Mouse (Mus musculus) forebrain, postnatal 0 days (tissue): Measurements from ENCODE around the gene Tipin. TPM values are rescaled to one million over a fixed set of nuclear protein-coding genes. Genes with fewer than 3 reads are reported as not detected.

Experiments used
- ATAC-seq: fragments of 200-750 bp; cut with Nextera tagmentation; 2 replicates; pipeline ENCODE4 v1.8.0; 2017; ENCODE audit warnings: mild to moderate bottlenecking, moderate library complexity
- DNase-seq: peaks from one replicate; pipeline ENCODE4 v3.0.0-alpha.2; 2015
- H3K27ac ChIP-seq: fragments of 300-500 bp; sonication (generic); 2 replicates; pipeline ENCODE4 v1.5.1; 2014; ENCODE audit warnings: low read depth, mild to moderate bottlenecking, antibody characterized with exemption, low read length, moderate library complexity, mixed read lengths
- H3K27me3 ChIP-seq: fragments of 300-500 bp; sonication (generic); 2 replicates; pipeline ENCODE4 v1.6.1; 2014; ENCODE audit warnings: mild to moderate bottlenecking, low read length, mixed read lengths; ENCODE audit not compliant: insufficient read depth
- H3K36me3 ChIP-seq: fragments of 300-500 bp; sonication (generic); 2 replicates; pipeline ENCODE4 v1.6.1; 2014; ENCODE audit warnings: mild to moderate bottlenecking, moderate library complexity; ENCODE audit not compliant: insufficient read depth
- H3K4me1 ChIP-seq: fragments of 300-500 bp; sonication (generic); 2 replicates; pipeline ENCODE4 v1.6.1; 2014; ENCODE audit warnings: antibody characterized with exemption; ENCODE audit not compliant: insufficient read depth
- H3K4me2 ChIP-seq: fragments of 300-500 bp; sonication (generic); 2 replicates; pipeline ENCODE4 v1.6.1; 2014; ENCODE audit warnings: low read depth, mild to moderate bottlenecking, moderate library complexity
- H3K4me3 ChIP-seq: fragments of 300-500 bp; sonication (generic); 2 replicates; pipeline ENCODE4 v1.5.1; 2014; ENCODE audit warnings: low read depth, low read length, mixed read lengths
- H3K9ac ChIP-seq: fragments of 300-500 bp; sonication (generic); 2 replicates; pipeline ENCODE4 v1.6.1; 2014; ENCODE audit warnings: mild to moderate bottlenecking
- H3K9me3 ChIP-seq: fragments of 300-500 bp; sonication (generic); 2 replicates; pipeline ENCODE4 v1.6.1; 2016; ENCODE audit warnings: low read length
- CTCF ChIP-seq: sonication (generic); IDR thresholded peaks from 2 replicates; pipeline ENCODE4 v1.5.1; 2016; ENCODE audit warnings: antibody characterized with exemption, control low read depth, low read depth
- WGBS: fragments of 180-500 bp; shearing (Covaris S2); extraction: QIAGEN DNeasy Blood & Tissue Kit; methylation state at CpG from one replicate; pipeline ENCODE4 v1.1.7; 2014; 5-methylcytosine and 5-hydroxymethylcytosine counted together
- polyA plus RNA-seq: library from polyadenylated mRNA; unstranded; fragments of >200 nt; fragmentation: Nextera tagmentation; extraction: Ambion mirVana; gene quantifications from 2 replicates; pipeline ENCODE4 v1.2.1, GENCODE M21; 2015
- total RNA-seq: library from RNA; depleted of rRNA; stranded (reverse); fragments of >200 nt; gene quantifications from 2 replicates; pipeline ENCODE4 v1.2.3, GENCODE M21; 2014; rRNA removed

Tipin gene
- total and polyA plus RNA-seq, 2 experiments from 2014 or later, result 85.9 to 88.0 TPM

- H3K4me1 ChIP-seq, result no peaks in the 10 kb centered on the region
- 92% methylated on average over 2 of the region's 2 CpGs for WGBS
- no peaks in the 10 kb centered on the region for H3K36me3 ChIP-seq
- ATAC-seq, result no peak
- H3K9ac ChIP-seq, result no peak overlapping the region
- H3K4me3 ChIP-seq, result no peak overlapping the region
- H3K27ac ChIP-seq, result no peak overlapping the region
- H3K27me3 ChIP-seq, result no peaks in the 10 kb centered on the region
- H3K4me2 ChIP-seq, result no peak overlapping the region
- TF ChIP-seq CTCF, result no peak
- no peaks in the 10 kb centered on the region for H3K9me3 ChIP-seq
- DNase-seq, result no peak
Measured at GRCm38 (mm10) chr9:64343656-64344055, 62.3 kb downstream of the Tipin start.

DNA sequence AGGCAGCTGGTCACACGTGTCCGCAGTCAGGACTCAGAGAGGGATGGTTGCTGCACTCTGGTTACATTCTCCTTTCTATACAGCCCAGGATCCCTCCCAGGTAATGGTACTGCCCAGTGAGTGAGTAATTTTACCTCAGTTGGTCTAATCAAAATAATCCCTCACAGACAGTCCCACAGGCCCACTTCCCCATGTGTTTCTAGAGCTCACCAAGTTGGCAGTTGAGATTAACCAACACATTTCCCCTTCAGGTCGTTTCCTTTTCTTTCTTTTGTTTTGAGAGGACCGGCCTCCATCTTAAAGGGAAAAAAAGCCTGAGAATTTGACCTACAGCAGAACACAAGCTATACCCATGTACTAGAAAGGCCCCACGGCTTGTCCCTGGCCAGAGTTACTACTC lies 64.5 kb downstream of the Tipin start:
- H3K36me3 ChIP-seq, result no peaks in the 10 kb centered on the region
- WGBS, result 64% methylated on average over 5 of the region's 5 CpGs
- DNase-seq, result no peak
- H3K9me3 ChIP-seq, result no peaks in the 10 kb centered on the region
- ATAC-seq, result no peak
- H3K27ac ChIP-seq, result no peak overlapping the region
- no peaks in the 10 kb centered on the region for H3K27me3 ChIP-seq
- TF ChIP-seq CTCF, result no peak
- no peak overlapping the region for H3K4me3 ChIP-seq
- no peak overlapping the region for H3K9ac ChIP-seq
- no peak overlapping the region for H3K4me2 ChIP-seq
- H3K4me1 ChIP-seq, result no peaks in the 10 kb centered on the region

DNA sequence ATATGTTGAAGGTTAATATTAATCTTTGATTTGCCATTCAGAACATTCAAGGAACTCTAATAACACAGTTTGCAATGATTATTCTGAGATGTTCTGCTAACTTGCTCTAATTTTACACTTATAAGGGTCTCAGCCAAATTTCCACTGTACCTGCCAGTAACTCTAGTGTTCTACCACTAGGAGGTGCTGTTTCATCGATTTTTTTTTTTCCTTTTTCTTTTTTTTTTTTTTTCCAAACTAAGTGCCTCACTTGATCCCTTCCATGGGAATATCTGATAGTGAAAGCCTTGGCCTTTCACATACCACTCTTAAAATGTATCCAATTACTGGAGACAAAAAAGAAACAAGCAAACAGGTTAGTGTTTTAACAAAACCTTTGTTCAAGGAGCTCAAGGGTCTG lies 66.0 kb downstream of the Tipin start:
- ATAC-seq (no peak), DNase-seq (peak; percentile 61)
- H3K4me3 ChIP-seq, result no peak overlapping the region
- H3K9ac ChIP-seq, result no peak overlapping the region
- H3K4me2 ChIP-seq, result no peak overlapping the region
- H3K4me1 ChIP-seq, result no peaks in the 10 kb centered on the region
- H3K27me3 ChIP-seq, result no peaks in the 10 kb centered on the region
- TF ChIP-seq CTCF, result peak; percentile 80
- 0% methylated on average over 1 of the region's 1 CpGs for WGBS
- no peaks in the 10 kb centered on the region for H3K9me3 ChIP-seq
- H3K27ac ChIP-seq, result no peak overlapping the region
- no peaks in the 10 kb centered on the region for H3K36me3 ChIP-seq

DNA sequence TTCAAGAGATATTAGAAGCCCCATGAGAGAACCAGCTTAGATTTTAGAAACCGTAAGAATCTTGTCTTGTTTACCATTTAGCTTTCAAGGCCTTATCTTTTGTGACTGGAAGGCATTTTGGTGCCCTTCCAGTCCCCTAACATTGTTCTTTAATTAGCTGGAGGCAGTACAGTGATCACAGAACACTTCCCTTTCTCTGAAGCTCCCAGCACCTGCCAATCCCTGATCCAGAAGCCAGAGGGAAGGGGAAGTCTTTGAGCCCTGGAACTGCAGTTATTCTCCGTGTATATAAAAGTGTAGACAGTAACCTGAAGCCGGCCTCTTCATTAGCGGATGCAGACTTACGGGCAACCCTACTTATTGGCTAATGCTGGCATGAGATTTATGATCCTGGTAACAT lies 68.1 kb downstream of the Tipin start:
- Histone ChIP-seq H3K27me3 (no peaks in the 10 kb centered on the region), H3K4me1 (no peaks in the 10 kb centered on the region), H3K27ac (no peak overlapping the region), H3K9ac (no peak overlapping the region), H3K36me3 (no peaks in the 10 kb centered on the region), H3K4me3 (no peak overlapping the region), H3K9me3 (no peaks in the 10 kb centered on the region), H3K4me2 (no peak overlapping the region)
- TF ChIP-seq CTCF, result no peak
- DNase-seq (no peak), ATAC-seq (no peak)
- WGBS, result 36% methylated on average over 5 of the region's 5 CpGs

- WGBS, result 43% methylated on average over 3 of the region's 3 CpGs
- Histone ChIP-seq H3K27ac (no peak overlapping the region), H3K9me3 (no peaks in the 10 kb centered on the region), H3K4me1 (no peaks in the 10 kb centered on the region), H3K4me2 (no peak overlapping the region), H3K4me3 (no peak overlapping the region), H3K27me3 (no peaks in the 10 kb centered on the region), H3K36me3 (no peaks in the 10 kb centered on the region), H3K9ac (no peak overlapping the region)
- ATAC-seq (no peak), DNase-seq (no peak)
- TF ChIP-seq CTCF, result peak; percentile 55
Measured at GRCm38 (mm10) chr9:64351191-64351590, 69.8 kb downstream of the Tipin start.

Other genes starting within 250 kb of the Tipin start
- gene Lctl, start 164.4 kb upstream of the Tipin start, total RNA-seq, result not detected in 2 replicates
- not detected in 2 replicates for gene Lctl, start 164.4 kb upstream of the Tipin start, polyA plus RNA-seq
- 5.8 and 8.9 TPM in 2 replicates for gene Zwilch, start 108.5 kb upstream of the Tipin start, total RNA-seq
- 1.3 and 2.0 TPM in 2 replicates for gene Zwilch, start 108.5 kb upstream of the Tipin start, polyA plus RNA-seq
- 957 and 1,068 TPM in 2 replicates for gene Rpl4, start 108.2 kb upstream of the Tipin start, total RNA-seq
- 693 and 790 TPM in 2 replicates for gene Rpl4, start 108.2 kb upstream of the Tipin start, polyA plus RNA-seq
- gene Snapc5, start 102.3 kb upstream of the Tipin start, total RNA-seq, result 10.5 and 15.2 TPM in 2 replicates
- 18.2 and 24.5 TPM in 2 replicates for gene Snapc5, start 102.3 kb upstream of the Tipin start, polyA plus RNA-seq
- 0.62 TPM in 1 of 2 replicates, not detected in the other for gene Uchl4, start 46.4 kb upstream of the Tipin start, total RNA-seq
- gene Uchl4, start 46.4 kb upstream of the Tipin start, polyA plus RNA-seq, result 1.8 and 2.3 TPM in 2 replicates
- 69.9 and 82.4 TPM in 2 replicates for gene Map2k1, start 27.9 kb upstream of the Tipin start, total RNA-seq
- 53.1 and 60.8 TPM in 2 replicates for gene Map2k1, start 27.9 kb upstream of the Tipin start, polyA plus RNA-seq
- gene Dis3l, start 59.7 kb downstream of the Tipin start, total RNA-seq, result 19.6 and 28.6 TPM in 2 replicates
- 15.3 and 18.1 TPM in 2 replicates for gene Dis3l, start 59.7 kb downstream of the Tipin start, polyA plus RNA-seq
- 7.4 and 14.5 TPM in 2 replicates for gene Megf11, start 104.0 kb downstream of the Tipin start, total RNA-seq
- 5.0 and 8.9 TPM in 2 replicates for gene Megf11, start 104.0 kb downstream of the Tipin start, polyA plus RNA-seq